Mouse (Mus musculus): ENCODE results near the gene Cnot10. TPM values are rescaled to one million over a fixed set of nuclear protein-coding genes. Genes with fewer than 3 reads are reported as not detected.

The Cnot10 gene
- 58.6 TPM for polyA plus RNA-seq (2014; fragmentation: Illumina TruSeq; extraction: RNeasy Lipid Tissue Mini Kit (QIAGEN cat#74804); ENCODE audit: low read depth, low replicate concordance)

DNA sequence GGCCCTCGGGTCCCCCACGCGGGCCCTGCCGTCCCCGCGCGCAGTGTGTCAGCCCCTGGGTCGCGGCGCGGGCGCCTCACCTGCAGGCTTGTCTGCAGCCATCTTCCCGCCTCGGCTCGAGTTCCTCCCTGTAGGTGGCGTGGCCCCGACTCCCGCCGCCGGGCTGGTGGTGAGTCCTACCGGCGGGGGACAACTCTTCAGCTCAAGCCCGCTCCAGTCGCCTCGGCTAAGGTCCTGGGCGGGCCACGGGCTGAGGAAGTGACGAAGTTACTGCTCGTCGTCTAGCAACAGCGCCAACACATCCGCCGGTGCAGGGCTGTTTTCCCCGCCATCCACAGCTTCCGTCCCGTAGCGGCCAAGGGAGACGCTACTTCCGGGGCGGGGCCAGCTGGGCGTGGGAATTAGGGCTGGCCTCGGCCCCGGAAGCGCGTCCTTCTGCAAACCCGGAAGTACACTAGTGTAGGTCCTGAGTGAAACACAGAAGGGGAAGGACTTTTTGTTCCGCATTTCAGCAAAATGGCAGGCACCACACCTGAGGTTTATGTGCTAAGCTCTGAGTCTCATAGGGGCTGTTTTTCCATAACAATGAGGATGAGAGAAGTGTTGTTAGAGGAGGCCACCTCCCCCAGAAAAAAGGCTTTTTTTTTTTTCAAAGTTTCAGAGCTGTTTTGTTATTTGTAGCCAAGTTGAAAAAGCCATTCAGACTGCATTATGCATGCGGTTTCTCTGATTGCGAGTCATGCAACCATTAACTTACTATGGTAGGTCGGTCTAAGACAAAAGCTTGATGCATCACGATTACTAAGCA, at the start of gene Cnot10:
TSS of gene Cnot10 (minus strand) at position 346 of the 808 bp plus-strand sequence.

DNA sequence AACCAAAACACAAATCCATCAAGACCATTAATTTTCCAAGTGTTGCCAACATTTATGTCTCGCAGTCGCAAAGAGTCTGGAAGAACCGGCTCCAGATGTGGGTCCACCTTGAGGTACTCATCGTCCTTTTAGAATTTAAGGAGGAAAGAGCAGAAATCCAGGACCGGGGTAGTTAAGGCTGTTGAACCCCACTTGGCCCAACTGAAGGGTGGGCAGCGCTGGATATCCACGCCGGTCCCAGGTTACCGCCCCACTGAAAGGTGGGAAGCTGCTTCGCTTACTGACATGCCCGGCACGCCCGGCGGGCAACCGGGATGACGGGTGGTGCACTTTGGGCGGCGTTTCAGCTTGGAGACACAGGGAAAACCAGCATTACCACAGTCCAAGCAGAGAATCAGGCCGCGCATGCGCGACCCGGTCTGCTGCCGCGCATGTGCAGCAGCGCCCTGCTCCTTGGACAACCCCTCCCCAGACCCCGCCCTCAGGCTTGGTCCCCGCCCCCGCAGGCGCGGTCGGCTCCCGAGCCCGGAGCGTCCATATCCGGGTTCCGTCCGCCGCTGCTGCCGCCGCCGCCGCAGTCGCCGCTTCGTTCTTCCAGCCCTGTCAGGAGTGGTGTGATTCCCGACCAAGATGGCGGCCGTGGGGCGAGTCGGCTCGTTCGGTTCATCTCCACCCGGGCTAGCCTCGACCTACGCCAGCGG, 48.4 kb upstream of the Cnot10 start, which contains the start of gene Dync1li1:
TSS of gene Dync1li1 (plus strand) at position 539 of the 701 bp plus-strand sequence.

DNA sequence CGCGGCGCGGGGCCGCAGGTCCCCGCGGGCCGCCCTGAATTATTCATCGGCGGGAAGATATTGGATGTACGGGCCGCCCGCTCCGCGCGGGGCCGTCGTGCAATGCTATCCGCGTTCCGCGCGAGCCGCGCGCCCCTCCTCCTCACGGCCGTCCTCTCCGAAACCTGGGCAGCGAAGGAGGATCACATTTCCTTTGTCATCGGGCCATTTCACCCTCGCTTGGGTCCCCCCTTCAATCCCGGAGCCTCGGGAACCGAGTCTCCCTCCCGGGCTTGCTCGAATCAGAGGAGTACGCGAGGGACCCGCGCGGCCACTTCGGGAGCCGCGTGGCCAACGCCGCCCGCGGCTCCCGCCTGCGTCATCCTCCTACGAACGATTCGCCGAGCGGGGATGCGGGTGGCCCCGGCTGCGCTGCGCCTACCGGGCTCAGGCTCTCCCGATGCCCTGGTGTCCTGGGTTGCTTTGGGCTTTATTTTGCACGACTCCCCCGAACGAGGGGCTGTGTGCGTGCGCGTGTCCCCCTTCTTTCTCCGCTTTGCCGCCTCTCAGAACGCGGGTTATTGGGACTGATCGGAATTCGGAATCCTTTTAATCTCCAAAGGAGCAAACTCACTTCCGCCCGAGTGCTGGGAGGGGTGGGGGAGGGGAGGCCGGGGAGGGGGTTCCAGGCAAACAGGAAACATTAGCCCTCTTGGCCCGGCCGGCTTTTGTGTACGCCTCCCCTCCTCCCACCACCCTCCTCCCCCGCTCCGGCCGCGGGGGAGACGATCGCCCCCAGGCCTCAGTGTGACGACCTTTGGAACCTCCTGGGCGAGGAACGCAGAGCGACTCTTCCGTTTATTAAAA, 76.0 kb downstream of the Cnot10 start, which contains the start of gene Trim71:
TSS of gene Trim71 (minus strand) at position 609 of the 846 bp plus-strand sequence.

Other genes starting within 250 kb of the Cnot10 start
- gene Crtap, start 249.5 kb downstream of the Cnot10 start, polyA plus RNA-seq (2014; fragmentation: Illumina TruSeq; extraction: RNeasy Lipid Tissue Mini Kit (QIAGEN cat#74804); ENCODE audit: low read depth, low replicate concordance): 23.8 TPM
- 4.2 TPM for gene Glb1, start 239.1 kb downstream of the Cnot10 start, polyA plus RNA-seq (2014; fragmentation: Illumina TruSeq; extraction: RNeasy Lipid Tissue Mini Kit (QIAGEN cat#74804); ENCODE audit: low read depth, low replicate concordance)
- 0.43 TPM for gene Tmppe, start 239.1 kb downstream of the Cnot10 start, polyA plus RNA-seq (2014; fragmentation: Illumina TruSeq; extraction: RNeasy Lipid Tissue Mini Kit (QIAGEN cat#74804); ENCODE audit: low read depth, low replicate concordance)
- gene Ccr4, start 135.3 kb downstream of the Cnot10 start, polyA plus RNA-seq (2014; fragmentation: Illumina TruSeq; extraction: RNeasy Lipid Tissue Mini Kit (QIAGEN cat#74804); ENCODE audit: low read depth, low replicate concordance): 0.57 TPM
- not detected for gene C130032M10Rik, start 124.5 kb downstream of the Cnot10 start, polyA plus RNA-seq (2014; fragmentation: Illumina TruSeq; extraction: RNeasy Lipid Tissue Mini Kit (QIAGEN cat#74804); ENCODE audit: low read depth, low replicate concordance)
- gene Trim71, start 75.8 kb downstream of the Cnot10 start, polyA plus RNA-seq (2014; fragmentation: Illumina TruSeq; extraction: RNeasy Lipid Tissue Mini Kit (QIAGEN cat#74804); ENCODE audit: low read depth, low replicate concordance): 0.97 TPM
- gene Dync1li1, start 48.6 kb upstream of the Cnot10 start, polyA plus RNA-seq (2014; fragmentation: Illumina TruSeq; extraction: RNeasy Lipid Tissue Mini Kit (QIAGEN cat#74804); ENCODE audit: low read depth, low replicate concordance): 11.5 TPM
- gene Cmtm6, start 90.9 kb upstream of the Cnot10 start, polyA plus RNA-seq (2014; fragmentation: Illumina TruSeq; extraction: RNeasy Lipid Tissue Mini Kit (QIAGEN cat#74804); ENCODE audit: low read depth, low replicate concordance): 27.8 TPM
- 0.70 TPM for gene Cmtm7, start 141.7 kb upstream of the Cnot10 start, polyA plus RNA-seq (2014; fragmentation: Illumina TruSeq; extraction: RNeasy Lipid Tissue Mini Kit (QIAGEN cat#74804); ENCODE audit: low read depth, low replicate concordance)
- gene Cmtm8, start 204.0 kb upstream of the Cnot10 start, polyA plus RNA-seq (2014; fragmentation: Illumina TruSeq; extraction: RNeasy Lipid Tissue Mini Kit (QIAGEN cat#74804); ENCODE audit: low read depth, low replicate concordance): 0.88 TPM

Data from testis, adult 10 weeks (tissue).